Mouse (Mus musculus): Measurements from ENCODE around the gene Cdh23.

Cdh23 gene

DNA sequence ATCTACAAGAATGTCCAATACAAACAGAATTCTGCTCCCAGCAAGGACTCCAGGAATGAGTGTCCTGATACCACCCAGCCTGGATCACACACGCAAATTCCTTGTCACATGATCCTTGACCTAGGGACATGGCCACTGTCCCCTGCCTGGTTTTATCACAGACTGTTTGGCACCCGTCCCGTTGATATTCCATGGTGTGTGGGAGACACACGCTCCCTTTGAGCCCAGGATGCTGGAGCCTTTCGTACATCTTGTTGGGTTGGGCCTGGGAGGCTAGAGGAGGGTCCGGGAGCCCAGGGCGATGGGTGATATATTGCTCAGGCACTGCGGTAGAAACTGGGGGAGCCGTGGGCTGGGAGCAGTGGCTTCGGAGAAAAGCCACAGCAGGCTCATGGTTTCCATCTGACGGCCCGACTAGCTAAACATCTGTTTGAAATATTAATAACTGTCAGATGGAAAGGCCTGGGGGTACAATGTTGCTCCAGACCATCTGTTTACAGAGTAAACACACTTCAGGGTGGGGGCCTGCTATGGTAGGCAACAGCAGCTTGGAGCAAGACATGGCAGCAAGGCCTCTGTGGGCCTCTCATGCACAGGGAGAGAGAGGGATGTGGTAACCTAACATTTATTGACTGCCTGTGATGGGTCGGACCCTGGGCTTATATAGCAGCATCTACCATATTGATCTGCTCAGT lies 232.2 kb downstream of the Cdh23 start:
- no peak for DNase-seq

DNA sequence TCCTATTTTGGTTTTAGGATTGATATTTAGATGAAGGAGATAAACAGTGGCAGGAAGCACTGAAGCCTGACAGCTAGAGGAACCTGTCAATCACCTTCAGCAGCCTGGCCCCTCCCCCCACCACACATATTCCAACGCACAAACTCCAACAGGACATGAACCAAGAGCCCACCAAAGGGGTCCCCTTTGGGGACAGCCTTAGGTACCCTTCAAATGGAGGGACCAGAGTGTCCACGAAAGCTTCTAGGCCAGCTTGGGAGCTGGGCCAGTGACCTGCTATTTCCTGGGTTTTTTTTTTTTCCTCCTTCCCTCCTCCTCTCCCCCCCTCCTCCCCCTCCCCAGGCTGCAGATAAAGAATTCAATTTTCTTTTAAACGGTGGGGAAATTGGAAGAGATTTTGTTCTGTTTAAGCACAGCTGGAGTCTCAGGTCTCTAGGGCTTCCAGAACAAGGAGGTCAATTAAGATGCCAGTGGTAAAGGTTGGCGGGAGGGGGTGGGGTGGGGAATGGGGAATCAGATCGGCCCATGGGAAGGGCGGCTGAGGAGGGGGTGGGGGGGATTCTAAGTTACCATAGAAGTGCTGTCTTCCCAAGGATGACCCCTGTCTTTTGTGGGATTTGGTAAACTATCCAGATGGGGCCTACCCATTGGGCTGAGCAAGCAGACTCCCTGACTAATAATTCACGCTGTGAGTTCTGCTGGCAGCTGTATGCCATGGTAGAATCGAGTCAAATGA lies 239.5 kb downstream of the Cdh23 start:
- no peak for DNase-seq

DNA sequence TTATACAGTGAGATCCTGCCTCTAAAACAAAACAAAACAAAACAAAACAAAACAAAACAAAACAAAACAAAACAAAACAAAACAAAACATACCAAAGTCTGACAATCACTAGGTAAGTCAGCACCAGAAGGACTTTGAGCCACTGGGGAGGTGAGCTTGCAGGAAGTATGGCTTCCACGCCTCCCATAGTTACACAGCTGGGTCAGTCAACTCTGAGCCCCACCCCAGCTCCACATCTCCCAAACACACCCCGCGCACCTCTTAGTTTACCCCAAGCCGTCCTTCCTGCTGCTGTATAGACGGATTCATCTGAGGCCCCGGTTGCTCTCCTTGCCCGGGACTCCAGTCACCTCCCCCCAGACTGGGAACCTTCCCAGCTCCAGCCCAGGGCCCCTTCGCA lies 241.1 kb downstream of the Cdh23 start:
- DNase-seq, result no peak

DNA sequence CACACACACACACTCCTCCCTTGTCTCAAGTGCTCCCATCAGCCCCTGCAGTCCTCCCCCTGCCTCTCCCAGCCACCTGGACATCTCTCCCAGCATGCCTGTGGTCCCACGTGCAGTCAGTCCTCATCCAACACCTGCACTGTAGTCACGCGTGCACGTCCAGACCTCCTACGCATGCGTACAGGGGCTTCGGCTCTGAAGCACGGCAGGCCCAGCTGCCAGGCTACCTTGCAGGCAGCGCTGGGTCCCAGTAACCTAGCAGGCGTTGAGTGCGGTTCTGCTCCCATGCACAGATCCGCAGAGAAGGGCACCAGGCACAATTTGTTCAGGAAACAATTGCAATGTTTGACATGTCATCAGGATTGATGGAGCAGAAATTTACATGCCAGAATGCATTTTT lies 249.1 kb downstream of the Cdh23 start:
- DNase-seq, result no peak

DNA sequence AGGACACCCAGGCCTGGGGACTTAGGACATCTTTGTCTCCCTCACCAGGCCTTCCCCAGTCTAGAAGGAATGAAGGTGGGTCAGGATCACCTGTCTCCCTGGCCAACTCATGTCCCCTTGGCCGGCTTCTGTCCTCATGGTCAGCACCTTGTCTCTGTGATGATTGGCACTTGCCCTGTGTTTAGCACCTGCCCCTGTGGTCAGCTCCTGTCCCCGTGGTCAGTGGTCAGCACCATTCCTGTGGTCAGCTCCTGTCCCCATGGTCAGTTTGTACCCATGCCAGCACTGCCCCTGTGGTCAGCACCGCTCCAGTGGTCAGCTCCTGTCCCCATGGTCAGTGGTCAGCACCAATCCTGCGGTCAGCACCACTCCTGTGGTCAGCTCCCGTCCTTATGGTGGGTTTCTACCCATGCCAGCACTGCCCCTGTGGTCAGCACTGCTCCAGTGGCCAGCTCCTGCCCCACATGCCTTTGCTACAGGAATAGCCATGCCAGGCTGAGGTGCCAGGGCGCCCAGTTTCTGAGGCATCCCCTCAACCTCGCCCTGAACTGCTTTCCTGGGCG lies 251.2 kb downstream of the Cdh23 start:
- DNase-seq, result peak in 1 of 2 experiments; percentile 12

DNA sequence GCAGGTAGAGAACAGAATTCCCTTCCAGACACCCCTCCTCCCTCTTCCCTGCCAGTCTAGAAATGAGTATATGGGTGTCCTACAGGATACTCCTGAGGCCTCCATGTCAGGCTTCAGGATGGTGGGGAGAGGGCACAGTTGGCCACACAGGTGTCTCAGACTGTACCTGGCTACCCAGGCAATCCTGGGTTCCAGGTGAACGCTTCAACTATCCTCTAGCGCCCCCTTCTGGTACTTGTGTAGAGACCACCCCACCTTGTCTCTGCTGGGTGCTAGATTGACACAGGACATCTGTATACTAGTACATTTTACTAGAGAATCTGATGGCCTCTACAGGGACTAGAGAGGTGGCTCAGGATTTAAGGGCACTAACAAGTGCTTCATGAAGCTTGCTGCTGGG lies 253.2 kb downstream of the Cdh23 start:
- no peak for DNase-seq

DNA sequence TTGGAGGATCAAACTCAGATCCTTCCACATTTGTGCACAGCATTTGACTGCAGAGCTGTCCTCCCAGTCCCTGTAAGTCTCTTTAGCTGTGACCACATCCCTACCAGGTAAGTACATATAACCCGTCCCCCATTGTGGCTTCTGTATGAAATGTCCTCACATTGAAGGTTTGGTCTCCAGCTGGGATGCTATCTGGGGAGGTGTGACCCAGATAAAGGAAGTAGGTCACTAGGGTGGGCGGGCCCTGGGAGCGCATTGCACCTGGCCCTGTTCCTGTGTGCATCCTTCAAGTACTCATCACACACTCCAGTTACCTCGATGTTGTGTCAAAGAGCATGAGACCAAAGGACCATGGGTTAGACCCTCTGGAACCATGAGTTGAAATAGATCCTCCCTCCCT lies 254.0 kb downstream of the Cdh23 start:
- no peak for DNase-seq

DNA sequence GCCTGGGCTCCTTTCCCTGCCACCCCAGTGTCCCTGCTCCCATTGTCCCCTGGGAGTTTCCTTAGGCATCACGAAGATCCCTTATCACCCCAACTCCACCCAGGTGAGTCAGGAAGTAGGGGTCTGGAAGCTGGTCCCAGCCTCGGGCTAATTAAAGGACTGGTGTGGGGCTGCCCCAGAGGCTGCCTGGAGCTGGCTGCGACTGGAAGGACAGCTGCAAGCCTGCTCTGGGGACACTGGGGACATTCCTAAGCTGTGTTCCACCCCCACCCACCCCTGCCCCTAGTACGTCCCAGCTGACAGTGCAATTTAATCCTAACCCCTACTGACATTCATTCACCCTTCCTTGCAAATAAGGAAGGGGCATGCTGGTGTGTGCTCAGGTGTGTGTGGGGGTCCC lies 263.6 kb downstream of the Cdh23 start:
- no peak for DNase-seq

DNA sequence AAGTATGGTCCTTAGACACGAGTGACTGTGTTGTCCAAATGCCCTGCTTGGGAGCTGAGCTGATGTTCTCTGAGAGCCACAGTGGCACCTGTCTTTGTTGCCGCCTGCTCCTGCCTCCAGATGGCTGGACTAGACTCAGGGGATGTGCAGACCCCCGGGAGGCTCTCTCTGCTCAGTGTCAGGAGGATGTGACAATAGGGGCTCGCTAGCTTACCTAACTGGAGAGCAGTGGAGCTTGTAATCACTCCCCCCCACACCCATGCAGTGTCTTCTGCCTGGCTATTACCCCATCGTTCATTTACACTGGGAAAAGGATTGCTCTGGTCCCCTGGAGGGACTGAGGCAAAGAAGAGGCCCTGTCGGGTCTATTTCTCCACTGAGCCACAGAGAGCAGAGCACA lies 265.7 kb downstream of the Cdh23 start:
- no peak for DNase-seq

DNA sequence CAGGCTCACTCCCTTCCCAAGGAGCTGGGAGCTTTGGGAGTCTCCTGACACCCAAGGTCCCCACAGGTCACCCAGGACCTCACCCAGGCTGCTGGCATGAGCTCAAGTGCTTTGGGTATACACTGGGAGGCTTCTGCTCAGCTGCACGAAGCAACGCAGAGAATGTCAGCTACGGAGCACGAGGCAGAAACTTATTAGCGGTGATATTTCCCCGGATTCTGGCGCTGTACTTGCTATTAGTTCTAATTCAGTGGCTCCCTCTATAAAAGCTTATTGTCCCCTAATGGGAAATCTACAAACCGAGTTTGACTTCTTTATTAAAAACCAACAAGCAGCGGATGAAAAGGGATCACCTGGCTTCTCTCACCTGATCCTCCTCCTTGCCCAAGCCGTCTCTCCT lies 266.3 kb downstream of the Cdh23 start:
- DNase-seq, result no peak

DNA sequence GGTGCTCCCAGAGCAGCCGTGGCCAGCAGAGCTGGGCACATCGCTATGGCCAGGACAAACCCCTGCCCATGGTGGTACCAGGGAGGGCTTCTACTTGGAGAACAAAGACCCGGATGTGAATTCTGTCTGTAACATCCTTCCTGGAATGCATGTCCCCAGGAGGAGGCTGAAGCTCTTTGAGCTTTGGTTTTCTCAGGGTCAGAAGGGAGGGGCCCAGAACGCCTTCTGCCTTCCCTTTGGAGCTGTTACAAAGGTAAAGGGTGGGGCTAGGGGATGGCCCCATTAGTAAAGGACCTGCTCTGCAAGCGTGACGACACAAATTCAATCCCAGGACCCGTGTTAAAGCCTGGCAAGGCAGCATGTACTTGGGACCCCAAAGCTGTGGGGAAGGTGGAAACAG lies 273.5 kb downstream of the Cdh23 start:
- no peak for DNase-seq

DNA sequence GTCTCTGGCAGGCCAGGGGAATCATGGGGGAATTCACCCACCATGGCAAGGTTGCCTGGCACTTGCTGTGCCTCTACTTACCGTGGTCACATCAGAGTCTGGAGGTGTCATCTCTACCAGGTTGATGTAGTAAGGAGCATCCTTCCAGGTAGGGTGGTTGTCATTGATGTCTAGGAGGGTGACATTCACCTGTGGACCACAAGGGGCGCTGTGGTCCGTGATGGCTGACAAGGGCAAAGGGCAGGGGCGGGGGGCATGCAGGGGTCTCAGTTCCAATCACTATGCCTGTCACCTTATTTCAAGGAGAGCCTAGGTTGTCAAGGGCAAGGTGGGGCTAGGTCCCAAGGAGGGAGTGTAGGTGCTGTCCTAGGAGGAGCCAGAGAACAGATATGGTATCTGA lies 276.7 kb downstream of the Cdh23 start:
- DNase-seq, result no peak

DNA sequence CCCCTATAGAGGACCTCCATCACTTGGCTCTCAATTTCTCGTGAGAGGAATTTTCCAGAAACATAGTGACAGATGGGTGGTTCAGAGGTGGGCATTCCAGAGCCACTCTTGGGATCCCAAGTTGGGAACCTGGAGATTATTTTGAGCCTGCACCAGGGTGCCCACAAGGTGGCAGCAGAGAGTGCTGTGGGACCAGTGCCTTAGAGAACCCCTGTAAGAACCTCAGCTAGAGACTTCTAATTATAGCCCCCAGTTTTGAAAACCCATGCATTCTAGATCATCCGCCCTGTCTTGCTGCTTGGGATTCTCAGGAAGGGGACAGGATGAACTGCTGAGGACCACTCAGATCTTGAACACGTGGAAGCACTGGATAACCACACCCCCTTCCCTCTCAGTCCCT lies 278.2 kb downstream of the Cdh23 start:
- DNase-seq, result peak; percentile 75 to 87

DNA sequence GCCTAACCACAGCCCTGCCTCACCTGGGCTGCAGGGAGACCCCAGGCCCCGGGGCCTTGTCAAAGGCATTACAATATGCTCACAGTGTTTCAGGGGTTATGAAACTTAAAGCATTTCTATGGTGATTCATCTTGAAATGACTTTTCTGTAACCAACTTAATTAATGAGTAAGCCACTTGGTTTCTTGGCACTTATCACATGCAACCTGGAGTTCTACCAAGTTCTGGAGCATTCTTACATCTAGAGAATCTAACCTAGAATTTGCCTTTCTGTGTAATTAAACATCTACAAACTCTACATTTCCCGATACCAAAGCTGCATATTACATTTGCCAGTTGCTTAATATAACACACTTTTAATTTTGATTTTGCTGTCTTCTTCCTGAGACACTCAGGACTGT lies 279.2 kb downstream of the Cdh23 start:
- no peak for DNase-seq

DNA sequence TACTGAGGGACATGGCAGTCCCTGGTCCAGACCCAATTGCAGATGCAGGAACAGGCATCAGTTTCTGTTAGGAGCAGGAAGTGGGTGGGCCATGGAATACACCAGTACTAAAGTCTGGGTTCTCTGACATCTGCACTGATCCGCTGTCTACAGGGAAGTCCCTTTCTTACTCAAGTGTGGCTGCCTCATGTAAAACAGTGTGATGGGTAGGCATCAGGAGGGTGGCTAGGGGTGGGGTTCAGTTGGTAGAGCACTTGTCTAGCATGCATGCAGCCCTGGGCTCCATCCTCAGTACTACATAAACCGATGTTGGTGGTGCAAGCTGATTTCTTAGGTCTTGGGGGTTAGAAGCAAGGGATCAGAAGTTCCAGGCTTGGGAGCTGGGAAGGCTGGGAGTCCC lies 282.5 kb downstream of the Cdh23 start:
- DNase-seq, result no peak

DNA sequence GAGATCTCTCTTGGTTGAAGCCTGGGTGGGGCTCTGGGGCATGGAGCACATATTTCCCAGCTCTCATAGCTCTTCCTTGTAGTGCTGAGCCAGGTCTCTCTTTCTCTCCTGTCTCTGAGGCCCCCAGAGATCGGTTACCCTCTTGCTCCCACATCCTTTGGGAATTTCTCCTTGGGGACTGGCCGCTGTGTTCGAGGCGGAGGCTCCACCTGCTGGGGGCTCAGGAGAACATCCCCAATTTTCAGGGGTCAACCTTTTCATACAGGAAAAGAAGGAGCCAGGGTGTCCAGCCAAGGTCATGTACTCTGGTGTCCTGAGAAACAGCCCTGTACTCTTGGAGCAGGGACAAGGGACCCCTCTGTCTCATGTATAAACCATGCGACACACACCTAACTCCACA lies 284.5 kb downstream of the Cdh23 start:
- DNase-seq, result no peak

DNA sequence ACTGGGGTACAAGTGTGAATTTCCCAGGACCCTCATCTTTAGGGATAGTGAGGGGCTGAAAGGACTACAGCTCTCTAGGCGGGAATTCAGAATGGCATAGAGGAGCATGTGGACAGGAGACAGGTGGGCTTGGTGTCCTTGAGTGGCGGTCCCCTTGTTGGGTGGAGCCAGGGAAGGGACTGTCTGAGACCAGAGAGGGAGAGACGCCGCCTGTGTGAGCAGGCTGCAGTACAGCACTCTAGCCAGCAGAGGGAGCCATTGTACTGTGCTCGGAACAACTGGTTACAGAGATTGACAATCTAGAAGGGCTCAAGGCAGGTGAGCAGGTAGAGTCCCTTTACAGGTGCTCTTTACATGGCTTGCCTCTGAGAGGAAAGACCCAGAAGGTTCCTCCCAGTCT lies 288.5 kb downstream of the Cdh23 start:
- DNase-seq, result peak; percentile 77 to 83

DNA sequence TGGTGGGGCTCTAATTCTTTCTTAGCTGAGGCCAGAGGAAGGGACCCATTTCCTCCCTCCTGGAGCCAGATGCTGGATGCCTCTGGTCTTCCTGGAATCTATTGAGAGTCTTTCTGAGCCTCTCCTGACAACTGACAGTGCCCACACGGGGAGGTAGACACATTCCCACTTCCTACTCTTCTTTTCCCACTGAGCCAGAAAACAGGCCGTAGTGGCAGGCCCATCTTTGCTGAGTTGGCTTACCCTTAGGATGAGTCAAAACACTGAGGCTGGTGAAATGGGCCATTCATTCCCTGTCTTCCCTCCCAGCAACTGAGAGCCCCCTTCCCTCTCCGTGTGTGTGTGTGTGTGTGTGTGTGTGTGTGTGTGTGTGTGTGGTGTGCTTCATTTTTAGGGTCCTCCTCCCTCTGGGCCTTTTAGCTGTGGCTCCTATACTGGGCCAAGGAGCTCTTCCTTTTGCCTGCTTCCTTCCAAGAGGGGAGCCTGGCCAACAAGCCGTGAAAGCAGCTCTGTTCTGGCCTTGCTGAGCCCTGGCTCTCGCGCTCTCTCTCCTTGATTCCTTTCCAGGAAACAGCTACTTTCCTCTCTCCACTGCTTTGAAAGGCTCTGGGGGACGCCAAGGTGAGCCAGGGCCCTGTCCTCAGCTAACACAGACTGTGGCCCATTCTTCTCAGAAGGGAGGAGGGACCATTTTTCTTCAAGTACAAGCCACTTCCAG lies 290.7 kb downstream of the Cdh23 start:
- DNase-seq, result peak; percentile 46 to 60

DNA sequence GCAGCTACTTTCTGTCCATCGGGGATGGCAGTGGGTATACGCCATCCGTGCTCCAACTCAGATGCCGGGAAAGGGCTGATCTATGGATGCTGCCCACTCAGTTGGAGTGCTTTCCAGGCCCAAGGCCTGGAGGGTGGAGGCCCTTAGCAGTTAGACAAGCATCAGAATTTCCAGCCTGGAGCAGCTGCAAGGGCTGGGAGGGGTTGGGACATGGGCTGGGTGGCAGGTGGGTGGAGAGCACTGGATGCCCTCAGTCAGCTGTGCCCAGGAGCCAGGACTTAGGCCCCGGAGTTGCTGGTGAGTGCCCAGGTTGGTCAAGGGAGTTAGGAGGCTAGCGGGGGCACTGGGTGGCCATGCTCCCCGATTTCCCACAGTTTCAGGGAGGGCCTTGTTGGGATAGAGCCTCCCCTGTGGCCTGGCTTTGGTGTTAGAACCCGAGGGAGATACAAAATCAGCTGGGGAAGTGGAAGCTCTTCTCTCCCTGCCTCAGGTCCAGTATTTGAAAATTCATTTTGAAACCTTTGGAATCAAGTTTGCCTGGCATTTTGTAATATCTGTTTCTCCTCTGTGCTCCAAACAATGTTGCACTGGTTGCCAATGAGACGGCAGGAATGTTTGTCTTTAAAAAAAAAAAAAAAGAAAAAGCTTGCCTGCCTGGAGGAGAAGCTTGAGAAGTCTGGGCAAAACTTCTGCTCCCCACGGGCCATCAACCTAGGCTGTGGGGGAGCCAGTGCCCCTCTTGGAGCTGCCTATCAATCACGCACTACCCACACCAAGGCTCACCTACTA lies 295.6 kb downstream of the Cdh23 start:
- DNase-seq, result no peak

DNA sequence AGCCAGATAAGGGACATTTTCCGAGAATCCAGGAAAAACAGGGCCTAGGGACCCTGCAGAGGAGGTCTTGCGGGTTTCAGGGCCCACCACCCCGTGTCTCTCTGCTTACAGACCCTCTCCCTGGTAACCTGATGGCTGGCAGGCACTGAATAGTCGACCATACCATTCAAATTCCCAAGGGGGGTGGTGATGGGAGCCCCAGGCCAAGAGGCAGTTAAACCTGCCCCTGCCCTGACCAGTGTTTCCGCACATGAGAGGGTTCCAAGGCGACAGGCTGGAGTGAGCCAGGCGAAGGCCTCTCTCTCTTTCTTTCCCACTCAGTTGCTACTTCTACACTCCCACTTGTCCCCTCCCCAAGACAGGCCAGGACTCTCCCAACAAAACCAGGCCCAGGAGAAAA lies 296.8 kb downstream of the Cdh23 start, which contains the start of gene Gm17455:
TSS of gene Gm17455 (plus strand) at position 278 of the 400 bp plus-strand sequence.
- no peak for DNase-seq

DNA sequence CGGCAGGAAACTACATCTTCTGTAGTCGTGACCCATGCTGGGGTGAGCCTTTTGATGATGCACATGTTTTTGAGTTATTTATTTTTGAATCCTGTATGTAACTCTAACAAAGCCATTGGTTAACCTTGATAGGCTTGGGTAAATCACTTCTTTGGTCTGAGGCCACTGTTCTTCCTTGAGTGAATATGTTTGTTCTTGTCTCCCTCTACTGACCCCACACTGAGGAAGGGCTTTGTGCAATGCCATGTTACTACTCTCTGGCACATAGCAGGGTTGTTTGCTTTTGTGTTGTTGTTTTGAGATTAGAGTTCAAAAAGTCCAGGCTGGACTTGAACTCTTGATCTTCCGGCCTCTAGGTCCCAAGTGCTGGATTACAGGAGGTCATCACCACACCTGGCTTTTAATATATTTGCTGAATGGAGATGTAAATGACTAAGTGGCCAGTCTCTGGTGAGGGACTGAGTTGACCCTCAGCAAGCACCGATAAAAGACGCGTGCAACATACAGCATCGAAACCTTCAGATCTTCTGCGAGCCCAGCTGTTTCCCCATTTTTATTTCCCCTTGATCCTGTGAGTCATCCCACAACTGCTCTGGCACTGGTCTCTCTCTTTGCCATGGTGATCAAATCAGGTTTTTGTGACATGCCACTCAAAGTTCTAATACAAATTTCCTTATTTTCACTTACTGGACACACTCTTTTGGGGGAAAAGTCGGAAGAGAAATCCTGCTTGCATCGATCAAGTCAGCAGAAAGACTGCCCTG lies 298.1 kb downstream of the Cdh23 start:
- DNase-seq, result no peak

DNA sequence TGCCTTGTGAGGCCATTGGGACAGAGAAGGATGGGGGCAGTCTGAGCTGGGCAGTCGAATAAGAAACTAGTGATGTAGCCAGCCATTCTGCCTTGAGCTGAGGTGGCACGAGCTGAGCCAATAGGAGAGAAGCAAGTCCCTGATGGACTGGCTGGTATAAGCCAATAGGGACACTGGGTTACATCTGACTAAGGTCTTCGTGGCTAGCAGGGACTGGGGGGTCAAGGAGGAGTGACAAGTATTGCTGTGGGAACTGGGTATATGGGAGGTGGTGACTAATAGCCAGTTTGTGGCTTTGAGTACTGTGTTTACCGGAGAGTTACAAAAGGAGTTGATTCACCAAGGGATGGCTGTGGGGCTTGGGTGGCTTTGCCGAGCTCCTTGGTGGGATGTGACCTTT lies 300.7 kb downstream of the Cdh23 start:
- DNase-seq, result no peak
